ENCODE assay signal across 19 mouse cellular contexts in genomic region chr5:147818866-147819265, GRCm38 (mm10).
"Had no signal": no experiment of that assay in that cellular context is flagged by ENCODE, and none has a peak within 500 bp of the region (broad histone marks: within the 10 kb centered on the region; RNA-seq: fewer than 3 reads in every experiment).

No protein-coding gene starts in this region.

- H3K4me1 ChIP-seq: lung, embryonic 15.5 days; midbrain, embryonic 13.5 days; neural tube, embryonic 13.5 days; neural tube, embryonic 15.5 days had no signal

- H3K36me3 ChIP-seq: lung, embryonic 15.5 days; midbrain, embryonic 13.5 days; neural tube, embryonic 13.5 days; neural tube, embryonic 15.5 days had no signal

- H3K27ac ChIP-seq: lung, embryonic 15.5 days; macrophage; midbrain, embryonic 13.5 days; neural tube, embryonic 13.5 days; neural tube, embryonic 15.5 days had no signal

- H3K4me3 ChIP-seq: lung, embryonic 15.5 days; megakaryocyte, embryonic 14.5 days; midbrain, embryonic 13.5 days; myocyte; neural tube, embryonic 13.5 days; neural tube, embryonic 15.5 days had no signal

- H3K9me3 ChIP-seq: lung, embryonic 15.5 days; neural tube, embryonic 15.5 days had no signal

- H3K27me3 ChIP-seq: lung, embryonic 15.5 days; midbrain, embryonic 13.5 days; neural tube, embryonic 13.5 days; neural tube, embryonic 15.5 days had no signal

- H3K9ac ChIP-seq: liver, postnatal 0 days; lung, embryonic 15.5 days; midbrain, embryonic 13.5 days; neural tube, embryonic 13.5 days; neural tube, embryonic 15.5 days had no signal

- DNase-seq: liver, postnatal 0 days; lung, adult 2 months; lung, postnatal 14 days; lung, postnatal 36 days; retina, postnatal 1 day; right cerebral cortex, adult 18-20 months; right cerebral cortex, postnatal 25 days; right cerebral cortex, postnatal 4 days; spleen, adult 18-20 months; thymus, adult 18-20 months; thymus, postnatal 14 days; thymus, postnatal 36 days had no signal
